Mouse (Mus musculus): ENCODE measurements around the gene Csrnp1. TPM values are rescaled to one million over a fixed set of nuclear protein-coding genes. Genes with fewer than 3 reads are reported as not detected.
"Not testable (repeated sequence)": the region's sequence is repeated elsewhere in the genome, so short reads cannot be mapped to it uniquely, and the experiment has no call there.

Gene Csrnp1
- polyA plus RNA-seq, 1 experiment from 2014 or later = 3.3 TPM

DNA sequence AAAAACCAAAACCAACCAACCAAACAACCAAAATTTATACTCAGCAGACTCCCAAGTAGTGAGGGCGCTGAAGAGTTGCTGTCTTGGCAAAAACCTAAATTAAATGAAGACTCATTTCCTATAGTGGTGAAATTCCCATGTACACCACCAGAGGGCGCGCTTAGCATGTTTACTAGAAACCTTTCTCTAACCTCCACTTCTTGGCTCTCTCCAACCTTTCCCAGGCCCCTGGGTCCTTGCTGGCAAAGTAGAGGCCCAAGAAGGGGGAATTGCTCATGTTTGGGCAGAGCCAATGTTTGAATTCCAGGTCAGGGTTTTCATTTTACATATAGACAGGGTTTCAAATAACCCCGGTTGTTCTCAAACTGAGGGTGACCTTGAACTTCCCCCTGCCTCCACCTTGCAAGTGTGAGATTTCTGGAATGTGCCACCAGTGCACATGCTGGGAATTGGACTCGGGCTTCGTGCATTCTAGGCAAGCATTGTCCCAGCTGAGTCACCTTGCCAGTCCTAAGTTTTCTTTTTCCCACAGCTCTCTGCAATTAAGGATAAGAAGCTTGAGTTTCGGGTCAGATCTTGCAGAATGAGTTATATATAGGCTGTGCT lies 35.9 kb upstream of the Csrnp1 start:
- no peaks in the 10 kb centered on the region for H3K36me3 ChIP-seq (ENCODE audit: control insufficient read depth, insufficient read depth)
- H3K27me3 ChIP-seq (ENCODE audit: control insufficient read depth, insufficient read depth, low read depth, low read length) = no peaks in the 10 kb centered on the region
- no peaks in the 10 kb centered on the region for H3K9me3 ChIP-seq (replicated peaks; ENCODE audit: control insufficient read depth, low read length)
- no peak overlapping the region for H3K4me3 ChIP-seq (ENCODE audit: low read depth, low read length)
- H3K27ac ChIP-seq (ENCODE audit: low read length) = no peak overlapping the region
- no peaks in the 10 kb centered on the region for H3K4me1 ChIP-seq (ENCODE audit: control insufficient read depth, low read depth, low read length)
- H3K4me2 ChIP-seq (ENCODE audit: low read depth, low read length) = no peak overlapping the region
- no peak for ATAC-seq (ENCODE audit: low read depth)
- no peak overlapping the region for H3K9ac ChIP-seq (ENCODE audit: low read depth, low read length)
- 28% methylated on average over 7 of the region's 7 CpGs for WGBS (ENCODE audit: insufficient replicate concordance)

GRCm38 (mm10) chr9:120016956-120017355 lies 32.5 kb upstream of the Csrnp1 start:
- H3K4me1 ChIP-seq (ENCODE audit: control insufficient read depth, low read depth, low read length) = no peaks in the 10 kb centered on the region; the same call in 1 of the 2 replicates
- ATAC-seq (ENCODE audit: low read depth) = peak; percentile 11
- no peak overlapping the region for H3K27ac ChIP-seq (ENCODE audit: low read length)
- H3K36me3 ChIP-seq (ENCODE audit: control insufficient read depth, insufficient read depth) = no peaks in the 10 kb centered on the region
- 61% methylated on average over 10 of the region's 10 CpGs for WGBS (ENCODE audit: insufficient replicate concordance)
- H3K4me2 ChIP-seq (ENCODE audit: low read depth, low read length) = no peak overlapping the region
- H3K9ac ChIP-seq (ENCODE audit: low read depth, low read length) = no peak overlapping the region
- H3K4me3 ChIP-seq (ENCODE audit: low read depth, low read length) = no peak overlapping the region
- no peaks in the 10 kb centered on the region; the same call in 1 of the 2 replicates for H3K27me3 ChIP-seq (ENCODE audit: control insufficient read depth, insufficient read depth, low read depth, low read length)
- H3K9me3 ChIP-seq (replicated peaks; ENCODE audit: control insufficient read depth, low read length) = no peaks in the 10 kb centered on the region

- Histone ChIP-seq H3K9me3 (replicated peaks; ENCODE audit: control insufficient read depth, low read length) (no peaks in the 10 kb centered on the region), H3K36me3 (ENCODE audit: control insufficient read depth, insufficient read depth) (no peaks in the 10 kb centered on the region), H3K27me3 (ENCODE audit: control insufficient read depth, insufficient read depth, low read depth, low read length) (no peaks in the 10 kb centered on the region; the same call in 1 of the 2 replicates), H3K27ac (ENCODE audit: low read length) (no peak overlapping the region), H3K9ac (ENCODE audit: low read depth, low read length) (no peak overlapping the region), H3K4me1 (ENCODE audit: control insufficient read depth, low read depth, low read length) (peaks cover 14% of the 10 kb centered on the region), H3K4me2 (ENCODE audit: low read depth, low read length) (no peak overlapping the region), H3K4me3 (ENCODE audit: low read depth, low read length) (no peak overlapping the region)
- WGBS (ENCODE audit: insufficient replicate concordance) = 55% methylated on average over 6 of the region's 6 CpGs
- ATAC-seq (ENCODE audit: low read depth) = no peak
Measured at GRCm38 (mm10) chr9:120014828-120015227, 30.4 kb upstream of the Csrnp1 start.

DNA sequence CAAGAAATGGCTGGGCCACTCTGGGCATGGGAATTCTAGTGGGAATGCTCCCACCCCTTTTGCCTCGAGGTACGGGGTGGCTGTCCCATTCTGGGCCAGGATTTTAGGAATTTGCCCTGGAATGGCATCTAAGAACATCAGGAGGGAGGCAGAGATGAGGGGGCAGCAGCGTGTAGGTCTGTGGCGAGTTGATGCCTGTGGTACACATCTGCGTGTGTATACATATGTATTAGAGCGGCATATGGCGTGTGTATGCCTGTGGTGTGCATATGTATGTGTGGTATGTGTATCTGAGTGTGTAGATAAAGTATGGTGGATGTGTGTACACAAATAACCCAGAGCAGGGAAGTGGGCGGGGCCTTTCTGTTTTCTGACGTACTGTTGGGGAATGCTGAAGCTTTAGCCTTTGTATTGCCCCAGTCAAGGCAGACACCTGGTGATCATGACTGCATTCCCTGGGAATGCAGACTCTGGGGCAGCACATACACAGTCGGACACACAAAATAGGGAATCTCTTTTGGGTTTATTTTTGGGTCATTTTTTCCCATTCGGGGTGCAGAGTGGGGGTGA lies 28.9 kb upstream of the Csrnp1 start:
- Histone ChIP-seq H3K9ac (ENCODE audit: low read depth, low read length) (no peak overlapping the region), H3K27ac (ENCODE audit: low read length) (no peak overlapping the region), H3K4me1 (ENCODE audit: control insufficient read depth, low read depth, low read length) (peaks cover 14% of the 10 kb centered on the region), H3K9me3 (replicated peaks; ENCODE audit: control insufficient read depth, low read length) (no peaks in the 10 kb centered on the region), H3K36me3 (ENCODE audit: control insufficient read depth, insufficient read depth) (no peaks in the 10 kb centered on the region), H3K4me2 (ENCODE audit: low read depth, low read length) (no peak overlapping the region), H3K4me3 (ENCODE audit: low read depth, low read length) (no peak overlapping the region), H3K27me3 (ENCODE audit: control insufficient read depth, insufficient read depth, low read depth, low read length) (no peaks in the 10 kb centered on the region; the same call in 1 of the 2 replicates)
- no peak for ATAC-seq (ENCODE audit: low read depth)
- 55% methylated on average over 11 of the region's 11 CpGs for WGBS (ENCODE audit: insufficient replicate concordance)

- no peak overlapping the region for H3K9ac ChIP-seq (ENCODE audit: low read depth, low read length)
- WGBS (ENCODE audit: insufficient replicate concordance) = 70% methylated on average over 5 of the region's 5 CpGs
- H3K27me3 ChIP-seq (ENCODE audit: control insufficient read depth, insufficient read depth, low read depth, low read length) = no peaks in the 10 kb centered on the region; the same call in 1 of the 2 replicates
- H3K4me1 ChIP-seq (ENCODE audit: control insufficient read depth, low read depth, low read length) = peaks cover 14% of the 10 kb centered on the region
- no peak overlapping the region for H3K27ac ChIP-seq (ENCODE audit: low read length)
- H3K4me2 ChIP-seq (ENCODE audit: low read depth, low read length) = no peak overlapping the region
- no peaks in the 10 kb centered on the region for H3K36me3 ChIP-seq (ENCODE audit: control insufficient read depth, insufficient read depth)
- H3K4me3 ChIP-seq (ENCODE audit: low read depth, low read length) = no peak overlapping the region
- H3K9me3 ChIP-seq (replicated peaks; ENCODE audit: control insufficient read depth, low read length) = no peaks in the 10 kb centered on the region
- no peak for ATAC-seq (ENCODE audit: low read depth)
Measured at GRCm38 (mm10) chr9:120012781-120013180, 28.3 kb upstream of the Csrnp1 start.

DNA sequence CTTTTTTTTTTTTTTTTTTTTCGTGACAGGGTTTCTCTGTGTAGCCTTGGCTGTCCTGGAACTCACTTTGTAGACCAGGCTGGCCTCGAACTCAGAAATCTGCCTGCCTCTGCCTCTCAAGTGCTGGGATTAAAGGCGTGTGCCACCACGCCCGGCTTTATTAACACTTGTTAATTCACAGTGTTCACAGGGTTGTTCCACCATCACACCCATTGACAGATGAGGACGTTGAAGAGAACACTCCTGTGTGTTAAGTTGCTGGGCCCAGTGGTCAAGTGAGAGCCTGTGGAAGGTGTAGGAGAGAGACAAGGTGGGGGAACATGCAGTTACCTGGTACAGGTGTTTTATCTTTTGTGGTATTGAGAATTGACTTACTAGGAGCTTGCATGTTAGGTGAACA lies 27.7 kb upstream of the Csrnp1 start:
- not testable (repeated sequence) for ATAC-seq (ENCODE audit: low read depth); H3K4me2 ChIP-seq (ENCODE audit: low read depth, low read length); H3K4me3 ChIP-seq (ENCODE audit: low read depth, low read length); H3K9me3 ChIP-seq (replicated peaks; ENCODE audit: control insufficient read depth, low read length); H3K36me3 ChIP-seq (ENCODE audit: control insufficient read depth, insufficient read depth); H3K9ac ChIP-seq (ENCODE audit: low read depth, low read length); H3K27ac ChIP-seq (ENCODE audit: low read length); H3K27me3 ChIP-seq (ENCODE audit: control insufficient read depth, insufficient read depth, low read depth, low read length)
- peaks cover 14% of the 10 kb centered on the region for H3K4me1 ChIP-seq (ENCODE audit: control insufficient read depth, low read depth, low read length)
- WGBS (ENCODE audit: insufficient replicate concordance) = 65% methylated on average over 6 of the region's 6 CpGs

- no peaks in the 10 kb centered on the region; the same call in 1 of the 2 replicates for H3K27me3 ChIP-seq (ENCODE audit: control insufficient read depth, insufficient read depth, low read depth, low read length)
- H3K4me3 ChIP-seq (ENCODE audit: low read depth, low read length) = peak overlapping the region; percentile 49
- H3K4me1 ChIP-seq (ENCODE audit: control insufficient read depth, low read depth, low read length) = peaks cover 14% of the 10 kb centered on the region
- H3K9ac ChIP-seq (ENCODE audit: low read depth, low read length) = no peak overlapping the region
- peak overlapping the region; percentile 10; the same call in 1 of the 2 replicates for H3K27ac ChIP-seq (ENCODE audit: low read length)
- WGBS (ENCODE audit: insufficient replicate concordance) = 1% methylated on average over 10 of the region's 10 CpGs
- peak overlapping the region; percentile 74 for H3K4me2 ChIP-seq (ENCODE audit: low read depth, low read length)
- no peaks in the 10 kb centered on the region for H3K9me3 ChIP-seq (replicated peaks; ENCODE audit: control insufficient read depth, low read length)
- ATAC-seq (ENCODE audit: low read depth) = peak; percentile 28
- H3K36me3 ChIP-seq (ENCODE audit: control insufficient read depth, insufficient read depth) = no peaks in the 10 kb centered on the region
Measured at GRCm38 (mm10) chr9:120011533-120011932, 27.1 kb upstream of the Csrnp1 start.

- H3K27ac ChIP-seq (ENCODE audit: low read length) = peak overlapping the region; percentile 58
- no peaks in the 10 kb centered on the region; the same call in 1 of the 2 replicates for H3K27me3 ChIP-seq (ENCODE audit: control insufficient read depth, insufficient read depth, low read depth, low read length)
- WGBS (ENCODE audit: insufficient replicate concordance) = 3% methylated on average over 53 of the region's 60 CpGs
- H3K9me3 ChIP-seq (replicated peaks; ENCODE audit: control insufficient read depth, low read length) = no peaks in the 10 kb centered on the region
- peaks cover 14% of the 10 kb centered on the region for H3K4me1 ChIP-seq (ENCODE audit: control insufficient read depth, low read depth, low read length)
- H3K4me2 ChIP-seq (ENCODE audit: low read depth, low read length) = peak overlapping the region; percentile 74
- no peaks in the 10 kb centered on the region for H3K36me3 ChIP-seq (ENCODE audit: control insufficient read depth, insufficient read depth)
- H3K9ac ChIP-seq (ENCODE audit: low read depth, low read length) = no peak overlapping the region
- ATAC-seq (ENCODE audit: low read depth) = peak; percentile 92
- peak overlapping the region; percentile 49 for H3K4me3 ChIP-seq (ENCODE audit: low read depth, low read length)
Measured at GRCm38 (mm10) chr9:120010781-120011511, 26.5 kb upstream of the Csrnp1 start.

GRCm38 (mm10) chr9:120009871-120010270 lies 25.4 kb upstream of the Csrnp1 start:
- Histone ChIP-seq H3K4me2 (ENCODE audit: low read depth, low read length) (no peak overlapping the region), H3K4me1 (ENCODE audit: control insufficient read depth, low read depth, low read length) (peaks cover 14% of the 10 kb centered on the region), H3K36me3 (ENCODE audit: control insufficient read depth, insufficient read depth) (no peaks in the 10 kb centered on the region), H3K9ac (ENCODE audit: low read depth, low read length) (no peak overlapping the region), H3K4me3 (ENCODE audit: low read depth, low read length) (no peak overlapping the region), H3K27me3 (ENCODE audit: control insufficient read depth, insufficient read depth, low read depth, low read length) (no peaks in the 10 kb centered on the region; the same call in 1 of the 2 replicates), H3K9me3 (replicated peaks; ENCODE audit: control insufficient read depth, low read length) (no peaks in the 10 kb centered on the region), H3K27ac (ENCODE audit: low read length) (no peak overlapping the region)
- ATAC-seq (ENCODE audit: low read depth) = no peak
- WGBS (ENCODE audit: insufficient replicate concordance) = 63% methylated on average over 3 of the region's 3 CpGs

Data from liver, embryonic 16.5 days (tissue).